Mouse (Mus musculus): ENCODE results near the gene Rap1gap2. TPM values are rescaled to one million over a fixed set of nuclear protein-coding genes. Genes with fewer than 3 reads are reported as not detected.

Rap1gap2 gene
- polyA plus RNA-seq, 1 experiment from 2014 or later = 1.1 TPM

- no peak overlapping the region for H3K4me2 ChIP-seq (ENCODE audit: low read depth, low read length)
Measured at GRCm38 (mm10) chr11:74465712-74466111, 145.0 kb downstream of the Rap1gap2 start.

DNA sequence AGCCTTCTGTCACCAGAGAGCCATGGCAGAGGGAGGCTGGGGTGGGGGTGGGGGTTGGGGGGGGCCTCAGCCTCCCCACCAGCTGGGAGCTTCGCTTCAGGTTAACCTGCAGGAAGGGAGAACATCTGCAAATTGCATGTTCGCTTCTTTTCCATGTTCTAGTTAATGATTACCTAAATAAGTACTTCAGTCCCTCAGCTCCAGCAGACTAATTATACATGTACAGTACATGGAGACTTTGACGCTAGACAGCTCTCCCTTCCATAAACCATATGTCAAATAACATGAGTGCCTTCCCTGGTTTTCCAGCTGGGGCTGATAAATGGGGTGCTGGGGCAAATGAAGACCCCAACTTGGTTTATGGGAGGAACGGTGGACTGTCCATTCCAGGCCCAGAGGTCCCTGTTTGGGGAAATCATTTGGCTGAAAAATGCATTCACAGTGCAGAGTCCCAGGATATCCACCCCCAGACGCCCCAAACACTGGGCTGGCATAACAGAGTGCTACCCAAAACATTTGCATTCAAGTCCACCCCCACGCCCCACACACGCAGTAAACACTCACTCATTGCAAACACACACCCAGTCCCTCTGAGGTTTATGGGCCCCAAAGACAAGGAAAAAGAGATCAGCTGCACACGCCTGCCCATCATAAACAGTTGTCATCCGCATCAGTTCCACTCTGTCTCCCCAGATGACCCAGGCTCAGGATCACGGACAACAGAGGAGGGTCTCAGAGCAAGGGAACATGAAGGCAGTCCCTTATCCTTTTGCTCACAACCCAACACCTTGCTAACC, 146.3 kb downstream of the Rap1gap2 start:
- 76% methylated on average over 10 of the region's 10 CpGs for WGBS
- Histone ChIP-seq H3K4me3 (ENCODE audit: low read depth, low read length) (no peak overlapping the region), H3K27ac (replicated peaks; ENCODE audit: low read depth, low read length) (no peak overlapping the region), H3K27me3 (ENCODE audit: control insufficient read depth, insufficient read depth, low read length) (no peaks in the 10 kb centered on the region), H3K9me3 (replicated peaks; ENCODE audit: control insufficient read depth, low read length) (no peaks in the 10 kb centered on the region), H3K36me3 (replicated peaks; ENCODE audit: control insufficient read depth, insufficient read depth, low read depth, low read length) (no peaks in the 10 kb centered on the region), H3K9ac (replicated peaks; ENCODE audit: low read length) (no peak overlapping the region), H3K4me2 (ENCODE audit: low read depth, low read length) (no peak overlapping the region), H3K4me1 (ENCODE audit: control insufficient read depth, insufficient read depth, low read length) (peaks cover 2% of the 10 kb centered on the region; the same call in 1 of the 2 replicates)
- no peak for ATAC-seq (replicated peaks; ENCODE audit: insufficient number of reproducible peaks, low FRiP score, low TSS enrichment, low read depth)
- no peak for DNase-seq (ENCODE audit: low spot score)

More at GRCm38 (mm10) chr11:74465712-74466111, 145.0 kb downstream of the Rap1gap2 start:
- H3K4me1 ChIP-seq (ENCODE audit: control insufficient read depth, insufficient read depth, low read length) = peaks cover 2% of the 10 kb centered on the region; the same call in 1 of the 2 replicates
- DNase-seq (ENCODE audit: low spot score) (no peak), ATAC-seq (replicated peaks; ENCODE audit: insufficient number of reproducible peaks, low FRiP score, low TSS enrichment, low read depth) (no peak)
- 40% methylated on average over 7 of the region's 7 CpGs for WGBS
- no peaks in the 10 kb centered on the region for H3K27me3 ChIP-seq (ENCODE audit: control insufficient read depth, insufficient read depth, low read length)
- no peak overlapping the region for H3K4me3 ChIP-seq (ENCODE audit: low read depth, low read length)
- H3K9ac ChIP-seq (replicated peaks; ENCODE audit: low read length) = no peak overlapping the region
- no peaks in the 10 kb centered on the region for H3K36me3 ChIP-seq (replicated peaks; ENCODE audit: control insufficient read depth, insufficient read depth, low read depth, low read length)
- no peak overlapping the region for H3K27ac ChIP-seq (replicated peaks; ENCODE audit: low read depth, low read length)
- no peaks in the 10 kb centered on the region for H3K9me3 ChIP-seq (replicated peaks; ENCODE audit: control insufficient read depth, low read length)

DNA sequence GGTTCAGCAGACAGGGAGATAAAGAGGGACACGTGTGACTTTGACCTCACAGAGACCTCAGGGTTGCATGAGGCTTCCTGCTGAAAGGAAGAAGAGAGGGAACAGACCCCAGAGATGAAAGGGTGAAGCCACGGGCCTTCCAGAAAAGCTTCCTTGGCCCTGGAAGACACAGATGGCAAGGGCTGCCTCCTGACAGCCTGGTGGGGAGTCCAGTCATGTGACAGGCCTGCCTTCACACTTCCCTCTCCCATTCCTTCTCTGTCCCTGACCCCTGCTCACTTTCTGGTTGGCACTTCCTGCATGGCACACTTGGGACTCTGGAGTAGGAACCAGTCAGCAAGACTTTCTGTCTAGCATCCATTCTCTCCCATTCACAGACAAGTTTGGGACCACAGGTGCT, 148.1 kb downstream of the Rap1gap2 start:
- Histone ChIP-seq H3K36me3 (replicated peaks; ENCODE audit: control insufficient read depth, insufficient read depth, low read depth, low read length) (no peaks in the 10 kb centered on the region), H3K4me1 (ENCODE audit: control insufficient read depth, insufficient read depth, low read length) (no peaks in the 10 kb centered on the region), H3K27ac (replicated peaks; ENCODE audit: low read depth, low read length) (no peak overlapping the region), H3K9me3 (replicated peaks; ENCODE audit: control insufficient read depth, low read length) (no peaks in the 10 kb centered on the region), H3K27me3 (ENCODE audit: control insufficient read depth, insufficient read depth, low read length) (no peaks in the 10 kb centered on the region), H3K4me3 (ENCODE audit: low read depth, low read length) (no peak overlapping the region), H3K4me2 (ENCODE audit: low read depth, low read length) (no peak overlapping the region), H3K9ac (replicated peaks; ENCODE audit: low read length) (no peak overlapping the region)
- WGBS = 36% methylated on average over 2 of the region's 2 CpGs
- no peak for DNase-seq (ENCODE audit: low spot score)
- no peak for ATAC-seq (replicated peaks; ENCODE audit: insufficient number of reproducible peaks, low FRiP score, low TSS enrichment, low read depth)

DNA sequence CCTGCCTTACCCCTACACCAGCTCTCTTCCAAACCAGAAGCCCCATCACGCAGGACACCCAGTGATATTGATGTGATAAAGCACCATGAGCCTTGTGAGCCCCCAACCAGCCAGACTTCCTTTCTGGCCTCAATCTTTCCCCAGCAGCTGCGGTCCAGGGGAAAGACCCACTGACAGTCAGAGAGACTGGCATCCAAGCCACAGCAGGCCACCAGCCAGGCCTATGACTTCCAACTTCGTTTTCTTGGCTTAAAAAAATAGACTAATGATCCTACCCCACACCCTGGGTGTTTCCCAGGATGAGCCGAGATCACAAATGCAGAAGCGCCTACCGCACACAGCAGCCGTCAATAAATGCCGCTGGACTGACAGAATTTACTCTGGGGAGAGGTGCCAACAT, 151.1 kb downstream of the Rap1gap2 start:
- no peaks in the 10 kb centered on the region for H3K4me1 ChIP-seq (ENCODE audit: control insufficient read depth, insufficient read depth, low read length)
- no peak overlapping the region for H3K4me2 ChIP-seq (ENCODE audit: low read depth, low read length)
- no peaks in the 10 kb centered on the region for H3K36me3 ChIP-seq (replicated peaks; ENCODE audit: control insufficient read depth, insufficient read depth, low read depth, low read length)
- no peak overlapping the region for H3K9ac ChIP-seq (replicated peaks; ENCODE audit: low read length)
- no peak for ATAC-seq (replicated peaks; ENCODE audit: insufficient number of reproducible peaks, low FRiP score, low TSS enrichment, low read depth)
- H3K27ac ChIP-seq (replicated peaks; ENCODE audit: low read depth, low read length) = no peak overlapping the region
- H3K9me3 ChIP-seq (replicated peaks; ENCODE audit: control insufficient read depth, low read length) = no peaks in the 10 kb centered on the region
- 89% methylated on average over 8 of the region's 8 CpGs for WGBS
- no peaks in the 10 kb centered on the region for H3K27me3 ChIP-seq (ENCODE audit: control insufficient read depth, insufficient read depth, low read length)
- no peak for DNase-seq (ENCODE audit: low spot score)
- H3K4me3 ChIP-seq (ENCODE audit: low read depth, low read length) = no peak overlapping the region

DNA sequence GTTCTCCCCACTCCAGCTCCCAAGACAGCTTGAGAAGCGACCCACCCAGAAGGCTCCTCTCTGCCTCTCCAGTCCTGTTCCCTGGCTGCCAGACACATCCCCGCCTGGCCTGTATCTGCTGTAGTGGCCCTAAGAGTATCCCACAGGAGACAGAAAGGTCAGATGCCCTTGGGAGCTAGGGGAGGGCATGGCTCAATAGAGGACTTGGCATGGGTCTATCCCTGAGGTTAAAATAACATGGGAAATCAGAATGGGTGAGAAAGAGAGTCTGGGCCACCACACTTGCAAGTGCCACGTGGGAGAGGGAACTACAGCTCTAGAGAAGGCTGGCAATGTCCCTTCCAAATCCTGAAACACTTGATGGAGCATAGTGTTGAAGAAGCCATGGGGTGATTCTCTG, 152.3 kb downstream of the Rap1gap2 start:
- no peak overlapping the region for H3K4me2 ChIP-seq (ENCODE audit: low read depth, low read length)
- H3K9ac ChIP-seq (replicated peaks; ENCODE audit: low read length) = no peak overlapping the region
- H3K36me3 ChIP-seq (replicated peaks; ENCODE audit: control insufficient read depth, insufficient read depth, low read depth, low read length) = no peaks in the 10 kb centered on the region
- DNase-seq (ENCODE audit: low spot score) (no peak), ATAC-seq (replicated peaks; ENCODE audit: insufficient number of reproducible peaks, low FRiP score, low TSS enrichment, low read depth) (no peak)
- no peak overlapping the region for H3K4me3 ChIP-seq (ENCODE audit: low read depth, low read length)
- no peaks in the 10 kb centered on the region for H3K27me3 ChIP-seq (ENCODE audit: control insufficient read depth, insufficient read depth, low read length)
- H3K4me1 ChIP-seq (ENCODE audit: control insufficient read depth, insufficient read depth, low read length) = no peaks in the 10 kb centered on the region
- no peaks in the 10 kb centered on the region for H3K9me3 ChIP-seq (replicated peaks; ENCODE audit: control insufficient read depth, low read length)
- 79% methylated on average over 3 of the region's 3 CpGs for WGBS
- H3K27ac ChIP-seq (replicated peaks; ENCODE audit: low read depth, low read length) = no peak overlapping the region

GRCm38 (mm10) chr11:74457194-74457593, 153.5 kb downstream of the Rap1gap2 start:
- Histone ChIP-seq H3K27me3 (ENCODE audit: control insufficient read depth, insufficient read depth, low read length) (no peaks in the 10 kb centered on the region), H3K4me3 (ENCODE audit: low read depth, low read length) (no peak overlapping the region), H3K27ac (replicated peaks; ENCODE audit: low read depth, low read length) (no peak overlapping the region), H3K4me2 (ENCODE audit: low read depth, low read length) (no peak overlapping the region), H3K36me3 (replicated peaks; ENCODE audit: control insufficient read depth, insufficient read depth, low read depth, low read length) (no peaks in the 10 kb centered on the region), H3K4me1 (ENCODE audit: control insufficient read depth, insufficient read depth, low read length) (no peaks in the 10 kb centered on the region), H3K9ac (replicated peaks; ENCODE audit: low read length) (no peak overlapping the region), H3K9me3 (replicated peaks; ENCODE audit: control insufficient read depth, low read length) (no peaks in the 10 kb centered on the region)
- DNase-seq (ENCODE audit: low spot score) = no peak
- ATAC-seq (replicated peaks; ENCODE audit: insufficient number of reproducible peaks, low FRiP score, low TSS enrichment, low read depth) = no peak
- WGBS = 57% methylated on average over 10 of the region's 10 CpGs

- H3K27me3 ChIP-seq (ENCODE audit: control insufficient read depth, insufficient read depth, low read length) = no peaks in the 10 kb centered on the region
- no peak overlapping the region for H3K27ac ChIP-seq (replicated peaks; ENCODE audit: low read depth, low read length)
- WGBS = 67% methylated on average over 4 of the region's 4 CpGs
- no peaks in the 10 kb centered on the region for H3K36me3 ChIP-seq (replicated peaks; ENCODE audit: control insufficient read depth, insufficient read depth, low read depth, low read length)
- H3K4me3 ChIP-seq (ENCODE audit: low read depth, low read length) = no peak overlapping the region
- ATAC-seq (replicated peaks; ENCODE audit: insufficient number of reproducible peaks, low FRiP score, low TSS enrichment, low read depth) (no peak), DNase-seq (ENCODE audit: low spot score) (no peak)
- H3K9me3 ChIP-seq (replicated peaks; ENCODE audit: control insufficient read depth, low read length) = no peaks in the 10 kb centered on the region
- H3K9ac ChIP-seq (replicated peaks; ENCODE audit: low read length) = no peak overlapping the region
- no peaks in the 10 kb centered on the region for H3K4me1 ChIP-seq (ENCODE audit: control insufficient read depth, insufficient read depth, low read length)
- H3K4me2 ChIP-seq (ENCODE audit: low read depth, low read length) = no peak overlapping the region
Measured at GRCm38 (mm10) chr11:74448556-74448955, 162.2 kb downstream of the Rap1gap2 start.

DNA sequence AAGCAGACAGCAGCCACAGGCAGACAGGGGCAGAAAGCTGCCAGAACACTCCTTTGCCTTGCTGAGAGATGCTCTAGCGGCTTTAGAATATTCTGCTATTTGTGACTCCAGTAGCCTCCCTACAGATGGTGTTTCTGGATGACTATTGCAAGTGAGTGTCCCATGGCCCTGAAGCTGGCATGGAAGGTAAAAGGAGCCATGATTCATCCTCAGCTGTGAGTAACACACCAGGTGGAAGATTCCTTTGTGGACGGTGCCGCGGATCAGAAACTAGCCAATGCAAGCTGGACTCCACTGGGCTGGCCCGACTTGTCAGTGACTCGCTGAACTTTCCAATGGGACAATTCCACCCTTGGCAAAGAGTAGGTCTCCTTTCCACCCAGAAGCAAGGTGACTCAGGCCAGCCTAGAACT, 162.7 kb downstream of the Rap1gap2 start:
- Histone ChIP-seq H3K4me1 (ENCODE audit: control insufficient read depth, insufficient read depth, low read length) (no peaks in the 10 kb centered on the region), H3K9ac (replicated peaks; ENCODE audit: low read length) (no peak overlapping the region), H3K4me2 (ENCODE audit: low read depth, low read length) (no peak overlapping the region), H3K9me3 (replicated peaks; ENCODE audit: control insufficient read depth, low read length) (no peaks in the 10 kb centered on the region), H3K36me3 (replicated peaks; ENCODE audit: control insufficient read depth, insufficient read depth, low read depth, low read length) (no peaks in the 10 kb centered on the region), H3K27ac (replicated peaks; ENCODE audit: low read depth, low read length) (no peak overlapping the region), H3K27me3 (ENCODE audit: control insufficient read depth, insufficient read depth, low read length) (no peaks in the 10 kb centered on the region), H3K4me3 (ENCODE audit: low read depth, low read length) (no peak overlapping the region)
- no peak for ATAC-seq (replicated peaks; ENCODE audit: insufficient number of reproducible peaks, low FRiP score, low TSS enrichment, low read depth)
- 84% methylated on average over 6 of the region's 6 CpGs for WGBS
- no peak for DNase-seq (ENCODE audit: low spot score)
